ENCODE assay signal across 9 mouse cellular contexts in the genomic region with DNA sequence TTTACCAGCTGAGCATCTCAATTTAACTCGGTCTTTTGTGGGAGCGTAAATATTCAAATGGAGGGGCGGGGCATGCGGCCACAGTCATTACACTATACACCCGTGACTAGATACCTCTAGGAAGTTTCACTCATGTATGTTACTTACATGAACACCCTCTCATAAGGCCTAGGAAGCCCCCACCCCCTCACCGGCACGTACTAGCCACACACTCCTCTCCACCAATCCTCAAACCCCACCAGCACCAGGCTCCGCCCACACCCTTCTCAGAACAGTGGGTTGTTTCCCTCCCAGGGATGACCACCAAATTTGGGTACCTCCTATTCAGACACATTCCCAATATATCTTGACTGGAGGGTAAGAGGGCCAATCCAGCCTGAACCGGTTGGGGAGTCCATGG. TPM values are rescaled to one million over a fixed set of nuclear protein-coding genes. Genes with fewer than 3 reads are reported as not detected.
DNase-seq lines count a peak whose midpoint lies in the region; ATAC-seq and TF ChIP-seq lines count a peak whose summit lies in the region.
"Had no signal": no experiment of that assay in that cellular context is flagged by ENCODE, and none has a peak within 500 bp of the region (broad histone marks: within the 10 kb centered on the region; RNA-seq: fewer than 3 reads in every experiment).

No protein-coding gene starts in this region.

- H3K36me3 ChIP-seq in hindbrain, embryonic 16.5 days (ENCODE audit: control insufficient read depth, insufficient read depth, low read length), result no peaks in the 10 kb centered on the region
- H3K36me3 ChIP-seq in hindbrain, embryonic 12.5 days, result no peaks in the 10 kb centered on the region
- H3K36me3 ChIP-seq in liver, embryonic 15.5 days (replicated peaks), result no peaks in the 10 kb centered on the region
- H3K36me3 ChIP-seq: embryonic facial prominence, embryonic 12.5 days had no signal

- no peak overlapping the region for H3K4me2 ChIP-seq in hindbrain, embryonic 16.5 days (ENCODE audit: low read length)
- no peak overlapping the region for H3K4me2 ChIP-seq in hindbrain, embryonic 12.5 days (replicated peaks)
- peak overlapping the region; percentile 46 for H3K4me2 ChIP-seq in liver, embryonic 15.5 days
- H3K4me2 ChIP-seq: embryonic facial prominence, embryonic 12.5 days had no signal

- no peak overlapping the region for H3K9ac ChIP-seq in hindbrain, embryonic 16.5 days (ENCODE audit: low read depth, low read length)
- no peak overlapping the region for H3K9ac ChIP-seq in hindbrain, embryonic 12.5 days
- no peak overlapping the region for H3K9ac ChIP-seq in liver, embryonic 15.5 days
- H3K9ac ChIP-seq: embryonic facial prominence, embryonic 12.5 days had no signal

- no peak for TF ChIP-seq CTCF in cerebellum, adult 2 months (IDR thresholded peaks at IDR 0.05; ENCODE audit: borderline replicate concordance, insufficient read depth, low read depth, low read length)

- no peaks in the 10 kb centered on the region for H3K9me3 ChIP-seq in hindbrain, embryonic 16.5 days (ENCODE audit: control insufficient read depth, low read length)
- no peaks in the 10 kb centered on the region for H3K9me3 ChIP-seq in hindbrain, embryonic 12.5 days (replicated peaks)
- H3K9me3 ChIP-seq in liver, embryonic 15.5 days (replicated peaks), result no peaks in the 10 kb centered on the region
- H3K9me3 ChIP-seq: embryonic facial prominence, embryonic 12.5 days had no signal

- no peaks in the 10 kb centered on the region; the same call in 1 of the 2 replicates for H3K27me3 ChIP-seq in hindbrain, embryonic 16.5 days (replicated peaks; ENCODE audit: control insufficient read depth, insufficient read depth, low read length)
- H3K27me3 ChIP-seq in hindbrain, embryonic 12.5 days, result 0 out of 2 replicates have a peak, but pooled peaks cover 13% of the 10 kb centered on the region
- peaks cover 6% of the 10 kb centered on the region; the same call in 1 of the 2 replicates for H3K27me3 ChIP-seq in liver, embryonic 15.5 days
- H3K27me3 ChIP-seq in cerebellum, adult 2 months (ENCODE audit: control insufficient read depth, insufficient read depth, low read length), result no peaks in the 10 kb centered on the region

- TF ChIP-seq POLR2A in cerebellum, adult 2 months (IDR thresholded peaks at IDR 0.05; ENCODE audit: borderline replicate concordance, insufficient read depth, low read length), result no peak

- peak; percentile 34; the same call in 1 of the 2 replicates for ATAC-seq in hindbrain, embryonic 16.5 days
- ATAC-seq in hindbrain, embryonic 12.5 days (ENCODE audit: low FRiP score), result no peak; the same call in 1 of the 2 replicates
- ATAC-seq in liver, embryonic 15.5 days (ENCODE audit: insufficient read depth), result no peak

- peaks cover 5% of the 10 kb centered on the region for H3K4me1 ChIP-seq in hindbrain, embryonic 16.5 days (ENCODE audit: control insufficient read depth, insufficient read depth, low read depth, low read length)
- peaks cover 6% of the 10 kb centered on the region; the same call in 1 of the 2 replicates for H3K4me1 ChIP-seq in hindbrain, embryonic 12.5 days
- peaks cover 10% of the 10 kb centered on the region for H3K4me1 ChIP-seq in liver, embryonic 15.5 days (replicated peaks)
- H3K4me1 ChIP-seq in cerebellum, adult 2 months (ENCODE audit: control insufficient read depth, insufficient read depth, low read length), result no peaks in the 10 kb centered on the region

- peak; percentile 52 for DNase-seq in ES-CJ7 (ENCODE audit: low read depth, low spot score)
- DNase-seq in R1 (ENCODE audit: low read depth, low spot score), result peak; percentile 65
- DNase-seq in urinary bladder, adult 2 months (ENCODE audit: low spot score), result no peak
- DNase-seq in cerebellum, adult 2 months, result no peak
- DNase-seq in gastrocnemius, adult 8-10 months (ENCODE audit: low spot score in 2 of 2), result no peak

- H3K27ac ChIP-seq in hindbrain, embryonic 16.5 days (ENCODE audit: low read depth, low read length), result no peak overlapping the region
- H3K27ac ChIP-seq in hindbrain, embryonic 12.5 days, result no peak overlapping the region
- no peak overlapping the region for H3K27ac ChIP-seq in liver, embryonic 15.5 days (replicated peaks)
- no peak overlapping the region for H3K27ac ChIP-seq in cerebellum, adult 2 months (ENCODE audit: insufficient read depth, low read length)
- H3K27ac ChIP-seq: embryonic facial prominence, embryonic 12.5 days had no signal

- WGBS in hindbrain, embryonic 16.5 days, result 76% methylated on average over 9 of the region's 9 CpGs
- WGBS in hindbrain, embryonic 12.5 days, result 81% methylated on average over 9 of the region's 9 CpGs
- WGBS in liver, embryonic 15.5 days (ENCODE audit: insufficient replicate concordance), result 67% methylated on average over 9 of the region's 9 CpGs
- 86% methylated on average over 9 of the region's 9 CpGs for WGBS in cerebellum, adult 2 months

- H3K4me3 ChIP-seq in hindbrain, embryonic 16.5 days (ENCODE audit: low read length), result no peak overlapping the region
- no peak overlapping the region for H3K4me3 ChIP-seq in hindbrain, embryonic 12.5 days
- 0 out of 2 replicates have a peak overlapping the region, but pooled peaks have one; percentile 14 for H3K4me3 ChIP-seq in liver, embryonic 15.5 days (replicated peaks)
- H3K4me3 ChIP-seq in cerebellum, adult 2 months (replicated peaks; ENCODE audit: insufficient read depth, low read depth, low read length), result no peak overlapping the region
- H3K4me3 ChIP-seq: embryonic facial prominence, embryonic 12.5 days had no signal

RNA-seq across cellular contexts. Expression of a gene that starts 18.4 kb away (rescaled TPM):
- polyA plus RNA-seq in hindbrain, embryonic 16.5 days (2015; fragmentation: Nextera tagmentation; extraction: Ambion mirVana), result 20.6 and 22.0 TPM in 2 replicates
- polyA plus RNA-seq in hindbrain, embryonic 12.5 days (2016; fragmentation: Nextera tagmentation; extraction: Ambion mirVana), result 49.6 and 65.3 TPM in 2 replicates
- 50.1 and 52.3 TPM in 2 replicates for polyA plus RNA-seq in liver, embryonic 15.5 days (2015; fragmentation: Nextera tagmentation; extraction: Ambion mirVana)
- 4.0 and 6.4 TPM in 2 replicates for polyA plus RNA-seq in urinary bladder, adult 2 months (2012; rRNA removed)
- 2.1 and 2.5 TPM in 2 replicates for polyA plus RNA-seq in cerebellum, adult 2 months (2012; rRNA removed)
- under 1 TPM in 3 of 4 experiments, not detected in 1; 0.09 to 0.43 (median 0.36) TPM for total RNA-seq in gastrocnemius, adult 8-10 months (2022)

RNA-seq across cellular contexts. Expression of a gene that starts 40.0 kb away (rescaled TPM):
- 18.3 and 20.5 TPM in 2 replicates for polyA plus RNA-seq in hindbrain, embryonic 16.5 days (2015; fragmentation: Nextera tagmentation; extraction: Ambion mirVana)
- polyA plus RNA-seq in hindbrain, embryonic 12.5 days (2016; fragmentation: Nextera tagmentation; extraction: Ambion mirVana), result 6.9 and 7.2 TPM in 2 replicates
- 0.92 and 1.2 TPM in 2 replicates for polyA plus RNA-seq in liver, embryonic 15.5 days (2015; fragmentation: Nextera tagmentation; extraction: Ambion mirVana)
- 8.9 and 10.3 TPM in 2 replicates for polyA plus RNA-seq in urinary bladder, adult 2 months (2012; rRNA removed)
- polyA plus RNA-seq in cerebellum, adult 2 months (2012; rRNA removed), result 8.1 and 8.2 TPM in 2 replicates
- total RNA-seq in gastrocnemius, adult 8-10 months (2022), result 1 to 10 TPM in 2 of 4 experiments, under 1 TPM in 1, not detected in 1; 0.89 to 1.1 (median 1.1) TPM

Comparison
In these comparisons a context has a peak if more than half of its experiments do, and no peak if none do; other contexts are left out.
1. DNase-seq: peak in ES-CJ7 (single experiment) and R1 (single experiment); none in urinary bladder, adult 2 months (single experiment), cerebellum, adult 2 months (0 of 2) and gastrocnemius, adult 8-10 months (0 of 2).